In the genomic region with DNA sequence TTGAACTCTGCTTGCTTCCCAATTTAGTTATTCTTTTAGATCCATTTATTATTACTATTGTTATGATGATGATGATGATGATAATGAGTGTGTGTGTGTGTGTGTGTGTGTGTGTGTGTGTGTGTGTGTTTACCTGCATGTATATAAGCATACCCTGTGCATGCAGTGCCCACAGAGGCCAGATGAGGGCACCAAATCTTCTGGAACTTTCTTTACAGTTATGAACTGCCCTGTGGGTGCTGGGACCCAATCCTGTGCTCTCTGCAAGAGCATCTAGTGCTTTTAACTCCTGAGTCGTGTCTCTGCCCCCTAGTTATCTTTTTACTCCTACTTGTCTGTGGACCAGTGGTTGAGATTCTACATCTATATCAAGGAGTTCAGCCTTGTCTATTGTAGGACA, we compare ENCODE assay signal across 14 mouse cellular contexts.
DNase-seq lines count a peak whose midpoint lies in the region; ATAC-seq and TF ChIP-seq lines count a peak whose summit lies in the region.
"Had no signal": no experiment of that assay in that cellular context is flagged by ENCODE, and none has a peak within 500 bp of the region (broad histone marks: within the 10 kb centered on the region; RNA-seq: fewer than 3 reads in every experiment).

No protein-coding gene starts in this region.

- no peak overlapping the region for H3K4me3 ChIP-seq in hindbrain, embryonic 15.5 days
- no peak overlapping the region for H3K4me3 ChIP-seq in hindbrain, embryonic 16.5 days (ENCODE audit: low read length)
- no peak overlapping the region for H3K4me3 ChIP-seq in midbrain, embryonic 15.5 days
- H3K4me3 ChIP-seq in midbrain, embryonic 11.5 days (ENCODE audit: low read depth, low read length): no peak overlapping the region
- H3K4me3 ChIP-seq in ES-E14 (ENCODE audit: insufficient read depth in 1 of 2, low read depth in 1 of 2, low read length in 2 of 2, poor library complexity in 1 of 2, severe bottlenecking in 1 of 2): no peak overlapping the region
- no peak overlapping the region for H3K4me3 ChIP-seq in stomach, postnatal 0 days (ENCODE audit: low read depth, low read length)
- H3K4me3 ChIP-seq in heart, embryonic 11.5 days (ENCODE audit: low read depth, low read length): no peak overlapping the region
- H3K4me3 ChIP-seq: forebrain, embryonic 13.5 days; midbrain, embryonic 13.5 days had no signal

- no peaks in the 10 kb centered on the region for H3K9me3 ChIP-seq in hindbrain, embryonic 15.5 days
- H3K9me3 ChIP-seq in hindbrain, embryonic 16.5 days (ENCODE audit: control insufficient read depth, low read length): peaks cover 3% of the 10 kb centered on the region; the same call in 1 of the 2 replicates
- H3K9me3 ChIP-seq in midbrain, embryonic 15.5 days: no peaks in the 10 kb centered on the region
- no peaks in the 10 kb centered on the region; the same call in 1 of the 2 replicates for H3K9me3 ChIP-seq in midbrain, embryonic 11.5 days (ENCODE audit: control insufficient read depth, low read length)
- H3K9me3 ChIP-seq in ES-E14 (ENCODE audit: control insufficient read depth, insufficient read depth, low read depth, low read length): no peaks in the 10 kb centered on the region
- H3K9me3 ChIP-seq in stomach, postnatal 0 days (ENCODE audit: control insufficient read depth, low read length): no peaks in the 10 kb centered on the region
- no peaks in the 10 kb centered on the region for H3K9me3 ChIP-seq in heart, embryonic 11.5 days (replicated peaks; ENCODE audit: control insufficient read depth, low read length)
- H3K9me3 ChIP-seq: forebrain, embryonic 13.5 days; midbrain, embryonic 13.5 days had no signal

- no peaks in the 10 kb centered on the region for H3K27me3 ChIP-seq in hindbrain, embryonic 15.5 days
- H3K27me3 ChIP-seq in hindbrain, embryonic 16.5 days (replicated peaks; ENCODE audit: control insufficient read depth, insufficient read depth, low read length): no peaks in the 10 kb centered on the region
- no peaks in the 10 kb centered on the region for H3K27me3 ChIP-seq in midbrain, embryonic 15.5 days (replicated peaks)
- no peaks in the 10 kb centered on the region; the same call in 1 of the 2 replicates for H3K27me3 ChIP-seq in midbrain, embryonic 11.5 days (ENCODE audit: control insufficient read depth, insufficient read depth, low read length)
- no peaks in the 10 kb centered on the region for H3K27me3 ChIP-seq in stomach, postnatal 0 days (ENCODE audit: control insufficient read depth, insufficient read depth, low read length)
- no peaks in the 10 kb centered on the region for H3K27me3 ChIP-seq in heart, embryonic 11.5 days (ENCODE audit: control insufficient read depth, insufficient read depth, low read length)

- WGBS in hindbrain, embryonic 15.5 days: 90% methylated on average over 1 of the region's 1 CpGs
- WGBS in hindbrain, embryonic 16.5 days: 93% methylated on average over 1 of the region's 1 CpGs
- WGBS in midbrain, embryonic 15.5 days: 87% methylated on average over 1 of the region's 1 CpGs
- 81% methylated on average over 1 of the region's 1 CpGs for WGBS in midbrain, embryonic 11.5 days
- 100% methylated on average over 1 of the region's 1 CpGs for WGBS in stomach, postnatal 0 days
- WGBS in heart, embryonic 11.5 days (ENCODE audit: insufficient replicate concordance): 85% methylated on average over 1 of the region's 1 CpGs

- no peak for DNase-seq in midbrain, embryonic 11.5 days (ENCODE audit: low spot score, missing footprints)
- DNase-seq in ES-E14 (ENCODE audit: low read depth, low spot score): peak; percentile 21
- no peak for DNase-seq in stomach, postnatal 0 days (ENCODE audit: low spot score)
- no peak for DNase-seq in layer of hippocampus, adult 9-10 months (ENCODE audit: low spot score)
- DNase-seq: adrenal gland, postnatal 14 days; kidney, adult 11 months; lung, postnatal 36 days; right cerebral cortex, postnatal 4 days had no signal

- peaks cover 24% of the 10 kb centered on the region for H3K4me1 ChIP-seq in hindbrain, embryonic 15.5 days (replicated peaks)
- peaks cover 11% of the 10 kb centered on the region for H3K4me1 ChIP-seq in hindbrain, embryonic 16.5 days (ENCODE audit: control insufficient read depth, insufficient read depth, low read depth, low read length)
- H3K4me1 ChIP-seq in midbrain, embryonic 15.5 days: peaks cover 4% of the 10 kb centered on the region; the same call in 1 of the 2 replicates
- H3K4me1 ChIP-seq in midbrain, embryonic 11.5 days (ENCODE audit: control insufficient read depth, insufficient read depth, low read length): no peaks in the 10 kb centered on the region
- peaks cover 0 to 2% of the 10 kb centered on the region in 2 experiments; a peak in 1 of 4 replicates for H3K4me1 ChIP-seq in ES-E14 (ENCODE audit: control insufficient read depth in 2 of 2, insufficient read depth in 2 of 2, low read length in 2 of 2, poor library complexity in 1 of 2)
- H3K4me1 ChIP-seq in stomach, postnatal 0 days (replicated peaks; ENCODE audit: control insufficient read depth, insufficient read depth): no peaks in the 10 kb centered on the region
- no peaks in the 10 kb centered on the region; the same call in 1 of the 2 replicates for H3K4me1 ChIP-seq in heart, embryonic 11.5 days (ENCODE audit: control insufficient read depth, insufficient read depth, low read length)

- TF ChIP-seq EP300 in stomach, postnatal 0 days (optimal IDR thresholded peaks at IDR 0.05): no peak

- H3K9ac ChIP-seq in hindbrain, embryonic 15.5 days: no peak overlapping the region
- no peak overlapping the region for H3K9ac ChIP-seq in hindbrain, embryonic 16.5 days (ENCODE audit: low read depth, low read length)
- H3K9ac ChIP-seq in midbrain, embryonic 15.5 days: no peak overlapping the region
- H3K9ac ChIP-seq in midbrain, embryonic 11.5 days (ENCODE audit: low read length): no peak overlapping the region
- no peak overlapping the region for H3K9ac ChIP-seq in ES-E14 (ENCODE audit: insufficient read depth, low read depth, low read length, poor library complexity, severe bottlenecking)
- no peak overlapping the region for H3K9ac ChIP-seq in stomach, postnatal 0 days (ENCODE audit: low read length)
- no peak overlapping the region for H3K9ac ChIP-seq in heart, embryonic 11.5 days (ENCODE audit: low read depth, low read length)
- H3K9ac ChIP-seq: forebrain, embryonic 13.5 days; midbrain, embryonic 13.5 days had no signal

- in situ Hi-C loops in ES-E14 (cut with MboI; ENCODE audit: low sequenced_read_pairs in 2 of 2, unreplicated experiment in 2 of 2): no loop called here

- H3K4me2 ChIP-seq in hindbrain, embryonic 15.5 days: no peak overlapping the region
- H3K4me2 ChIP-seq in hindbrain, embryonic 16.5 days (ENCODE audit: low read length): no peak overlapping the region
- no peak overlapping the region for H3K4me2 ChIP-seq in midbrain, embryonic 15.5 days
- H3K4me2 ChIP-seq in midbrain, embryonic 11.5 days: no peak overlapping the region
- H3K4me2 ChIP-seq in stomach, postnatal 0 days (replicated peaks; ENCODE audit: low read depth): no peak overlapping the region
- no peak overlapping the region for H3K4me2 ChIP-seq in heart, embryonic 11.5 days
- H3K4me2 ChIP-seq: forebrain, embryonic 13.5 days; midbrain, embryonic 13.5 days had no signal

- TF ChIP-seq CTCF in stomach, postnatal 0 days (IDR thresholded peaks at IDR 0.05; ENCODE audit: low read depth): peak; percentile 28

- H3K36me3 ChIP-seq in hindbrain, embryonic 15.5 days: no peaks in the 10 kb centered on the region
- H3K36me3 ChIP-seq in hindbrain, embryonic 16.5 days (ENCODE audit: control insufficient read depth, insufficient read depth, low read length): no peaks in the 10 kb centered on the region
- H3K36me3 ChIP-seq in midbrain, embryonic 15.5 days (replicated peaks): no peaks in the 10 kb centered on the region
- no peaks in the 10 kb centered on the region for H3K36me3 ChIP-seq in midbrain, embryonic 11.5 days (ENCODE audit: control insufficient read depth, insufficient read depth, low read length)
- H3K36me3 ChIP-seq in ES-E14 (ENCODE audit: control insufficient read depth, insufficient read depth, low read length, poor library complexity, severe bottlenecking): no peaks in the 10 kb centered on the region
- no peaks in the 10 kb centered on the region for H3K36me3 ChIP-seq in stomach, postnatal 0 days (ENCODE audit: control insufficient read depth, insufficient read depth, low read length)
- H3K36me3 ChIP-seq in heart, embryonic 11.5 days (ENCODE audit: control insufficient read depth, insufficient read depth, low read length): no peaks in the 10 kb centered on the region
- H3K36me3 ChIP-seq: midbrain, embryonic 13.5 days had no signal

- H3K27ac ChIP-seq in hindbrain, embryonic 15.5 days (replicated peaks): peak overlapping the region; percentile 67; the same call in 1 of the 2 replicates
- H3K27ac ChIP-seq in hindbrain, embryonic 16.5 days (ENCODE audit: low read depth, low read length): no peak overlapping the region
- peak overlapping the region; percentile 49; the same call in 1 of the 2 replicates for H3K27ac ChIP-seq in midbrain, embryonic 15.5 days
- H3K27ac ChIP-seq in midbrain, embryonic 11.5 days (ENCODE audit: low read depth, low read length): no peak overlapping the region
- H3K27ac ChIP-seq in ES-E14 (ENCODE audit: insufficient read depth, low read depth, low read length, poor library complexity, severe bottlenecking): no peak overlapping the region
- no peak overlapping the region for H3K27ac ChIP-seq in stomach, postnatal 0 days (replicated peaks)
- no peak overlapping the region for H3K27ac ChIP-seq in heart, embryonic 11.5 days (ENCODE audit: low read depth, low read length)
- H3K27ac ChIP-seq: forebrain, embryonic 13.5 days; midbrain, embryonic 13.5 days had no signal

- ATAC-seq in hindbrain, embryonic 15.5 days (ENCODE audit: low FRiP score, low read depth): no peak
- no peak for ATAC-seq in hindbrain, embryonic 16.5 days
- ATAC-seq in midbrain, embryonic 15.5 days (replicated peaks): no peak
- no peak for ATAC-seq in midbrain, embryonic 11.5 days (ENCODE audit: low FRiP score)
- no peak for ATAC-seq in stomach, postnatal 0 days (ENCODE audit: low FRiP score, low TSS enrichment)
- no peak for ATAC-seq in heart, embryonic 11.5 days (replicated peaks; ENCODE audit: insufficient number of reproducible peaks, low FRiP score, low TSS enrichment)
- ATAC-seq: midbrain, embryonic 13.5 days had no signal

TF ChIP-seq in ES-E14, 5 proteins besides CTCF, POLR2A, EP300 and RAD21:
- TF ChIP-seq ZC3H11A (IDR thresholded peaks at IDR 0.05; ENCODE audit: borderline replicate concordance, low read depth, low read length) (peak; percentile 60), ZNF384 (IDR thresholded peaks at IDR 0.05; ENCODE audit: low read depth, low read length) (no peak)

Comparison
In these comparisons a context has a peak if more than half of its experiments do, and no peak if none do; other contexts are left out.
1. H3K27ac ChIP-seq: peak in hindbrain, embryonic 15.5 days (single experiment) and midbrain, embryonic 15.5 days (single experiment); none in hindbrain, embryonic 16.5 days (single experiment), midbrain, embryonic 11.5 days (single experiment), ES-E14 (single experiment), stomach, postnatal 0 days (single experiment) and heart, embryonic 11.5 days (single experiment).